In genomic region chr1:176833948-176834347, GRCm38 (mm10) we compare ENCODE assay signal across 17 mouse cellular contexts. TPM values are rescaled to one million over a fixed set of nuclear protein-coding genes. Genes with fewer than 3 reads are reported as not detected.
DNase-seq lines count a peak whose midpoint lies in the region; ATAC-seq and TF ChIP-seq lines count a peak whose summit lies in the region.
"Had no signal": no experiment of that assay in that cellular context is flagged by ENCODE, and none has a peak within 500 bp of the region (broad histone marks: within the 10 kb centered on the region; RNA-seq: fewer than 3 reads in every experiment).

No protein-coding gene starts in this region.

- no peak for TF ChIP-seq CTCF in C2C12 (IDR thresholded peaks at IDR 0.05; ENCODE audit: control insufficient read depth, insufficient read depth, insufficient read length)

- peaks cover 7% of the 10 kb centered on the region for H3K36me3 ChIP-seq in C2C12 (ENCODE audit: control insufficient read depth, insufficient read depth)
- H3K36me3 ChIP-seq in midbrain, embryonic 11.5 days (ENCODE audit: control insufficient read depth, insufficient read depth, low read length) = no peaks in the 10 kb centered on the region
- H3K36me3 ChIP-seq: embryonic facial prominence, embryonic 15.5 days; forebrain, embryonic 12.5 days had no signal

- peaks cover 59% of the 10 kb centered on the region for H3K79me2 ChIP-seq in C2C12 (ENCODE audit: control insufficient read depth, insufficient read depth)

- no peaks in the 10 kb centered on the region for H3K27me3 ChIP-seq in C2C12 (ENCODE audit: control insufficient read depth, insufficient read depth, insufficient read length)
- peaks cover 7% of the 10 kb centered on the region; the same call in 1 of the 2 replicates for H3K27me3 ChIP-seq in midbrain, embryonic 11.5 days (ENCODE audit: control insufficient read depth, insufficient read depth, low read length)
- H3K27me3 ChIP-seq: CH12.LX; lung, embryonic 15.5 days had no signal

- no peak overlapping the region for H3ac ChIP-seq in C2C12 (ENCODE audit: control insufficient read depth, insufficient read length, low read depth)

- peak; percentile 23; the same call in 1 of the 2 replicates for ATAC-seq in megakaryocyte, adult 5-6 weeks (ENCODE audit: poor library complexity, severe bottlenecking)
- ATAC-seq in midbrain, embryonic 11.5 days (ENCODE audit: low FRiP score) = no peak
- ATAC-seq: midbrain, embryonic 16.5 days had no signal

- no peaks in the 10 kb centered on the region for H3K9me3 ChIP-seq in midbrain, embryonic 11.5 days (ENCODE audit: control insufficient read depth, low read length)
- H3K9me3 ChIP-seq: embryonic facial prominence, embryonic 15.5 days; forebrain, embryonic 12.5 days; lung, embryonic 15.5 days had no signal

- DNase-seq in heart, adult 18-20 months = peak; percentile 64 to 73
- no peak for DNase-seq in heart, postnatal 25 days (ENCODE audit: low spot score)
- DNase-seq in midbrain, embryonic 11.5 days (ENCODE audit: low spot score, missing footprints) = no peak
- no peak for DNase-seq in adrenal gland, postnatal 4 days (ENCODE audit: low spot score in 2 of 2)
- DNase-seq: cerebellum, adult 18-20 months; kidney, adult 2 months; kidney, postnatal 25 days; layer of hippocampus, adult 9-11 months; right cerebral cortex, postnatal 4 days had no signal

- no peak overlapping the region for H3K9ac ChIP-seq in midbrain, embryonic 11.5 days (ENCODE audit: low read length)
- H3K9ac ChIP-seq: embryonic facial prominence, embryonic 15.5 days; forebrain, embryonic 12.5 days; lung, embryonic 15.5 days had no signal

- H3K79me3 ChIP-seq in C2C12 (ENCODE audit: low read depth) = peaks cover 29% of the 10 kb centered on the region

- H3K4me3 ChIP-seq in C2C12 (ENCODE audit: insufficient read depth, poor library complexity, severe bottlenecking) = peak overlapping the region; percentile 41
- H3K4me3 ChIP-seq in brown adipose tissue, adult 24 weeks (ENCODE audit: insufficient read depth, low read depth, low read length) = peak overlapping the region; percentile 14; the same call in 1 of the 2 replicates
- H3K4me3 ChIP-seq in midbrain, embryonic 11.5 days (ENCODE audit: low read depth, low read length) = no peak overlapping the region
- H3K4me3 ChIP-seq: embryonic facial prominence, embryonic 15.5 days; forebrain, embryonic 12.5 days; lung, embryonic 15.5 days had no signal

- peak overlapping the region; percentile 69; the same call in 1 of the 2 replicates for H3K27ac ChIP-seq in brown adipose tissue, adult 24 weeks (replicated peaks; ENCODE audit: low read depth, low read length)
- H3K27ac ChIP-seq in midbrain, embryonic 11.5 days (ENCODE audit: low read depth, low read length) = no peak overlapping the region
- H3K27ac ChIP-seq: embryonic facial prominence, embryonic 15.5 days; forebrain, embryonic 12.5 days; lung, embryonic 15.5 days had no signal

- H3K4me2 ChIP-seq in midbrain, embryonic 11.5 days = no peak overlapping the region
- H3K4me2 ChIP-seq: embryonic facial prominence, embryonic 15.5 days; forebrain, embryonic 12.5 days; lung, embryonic 15.5 days had no signal

- intact Hi-C loops in heart, postnatal 25 days (cut with DNase I) = no loop called here

- WGBS in midbrain, embryonic 11.5 days = 76% methylated on average over 3 of the region's 3 CpGs

- peaks cover 3% of the 10 kb centered on the region; the same call in 1 of the 2 replicates for H3K4me1 ChIP-seq in brown adipose tissue, adult 24 weeks (ENCODE audit: control insufficient read depth, insufficient read depth, insufficient read length, low read length)
- peaks cover 4% of the 10 kb centered on the region; the same call in 1 of the 2 replicates for H3K4me1 ChIP-seq in midbrain, embryonic 11.5 days (ENCODE audit: control insufficient read depth, insufficient read depth, low read length)

TF ChIP-seq in C2C12, 6 proteins besides CTCF, POLR2A, EP300 and RAD21:
- TF ChIP-seq CEBPB (IDR thresholded peaks at IDR 0.05; ENCODE audit: low read depth) = peak; percentile 77
- no peak for TF ChIP-seq MYOG (IDR thresholded peaks at IDR 0.05; ENCODE audit: control insufficient read depth, extremely low read depth, insufficient read length)

RNA-seq across cellular contexts. Expression of gene Sdccag8, which starts 19.5 kb away (rescaled TPM):
- total RNA-seq in heart, adult 18-20 months (2021) = 1 to 10 TPM; 3.0 to 4.3 TPM
- 1 to 10 TPM; 3.7 to 3.9 TPM for total RNA-seq in heart, postnatal 25 days (2021)
- polyA plus RNA-seq in C2C12 (2012; fragmentation: generic; extraction: Trizol) = 5.8 TPM
- 4.2 and 7.5 TPM in 2 replicates for polyA plus RNA-seq in brown adipose tissue, adult 24 weeks (2012; ENCODE audit: insufficient read depth, insufficient read length, missing spikeins)
- total RNA-seq in megakaryocyte, adult 5-6 weeks (2015) = 17.5 and 24.1 TPM in 2 replicates
- total RNA-seq in megakaryocyte, adult 5-6 weeks (2017) = 55.3 and 59.3 TPM in 2 replicates
- polyA plus RNA-seq in midbrain, embryonic 11.5 days (2014; fragmentation: Nextera tagmentation; extraction: Ambion mirVana) = 29.4 and 30.1 TPM in 2 replicates
- 10 to 100 TPM in 1 of 2 experiments, 1 to 10 TPM in 1; 8.9 to 12.9 TPM for total RNA-seq in adrenal gland, postnatal 4 days (2021)

RNA-seq across cellular contexts. Expression of gene Cep170, which starts 20.1 kb away (rescaled TPM):
- total RNA-seq in heart, adult 18-20 months (2021) = 10 to 100 TPM; 18.4 to 25.2 TPM
- 10 to 100 TPM; 19.1 to 28.7 TPM for total RNA-seq in heart, postnatal 25 days (2021)
- 15.1 TPM for polyA plus RNA-seq in C2C12 (2012; fragmentation: generic; extraction: Trizol)
- polyA plus RNA-seq in brown adipose tissue, adult 24 weeks (2012; ENCODE audit: insufficient read depth, insufficient read length, missing spikeins) = 13.2 and 15.1 TPM in 2 replicates
- total RNA-seq in megakaryocyte, adult 5-6 weeks (2015) = 68.3 and 74.4 TPM in 2 replicates
- 65.6 and 77.4 TPM in 2 replicates for total RNA-seq in megakaryocyte, adult 5-6 weeks (2017)
- polyA plus RNA-seq in midbrain, embryonic 11.5 days (2014; fragmentation: Nextera tagmentation; extraction: Ambion mirVana) = 69.2 and 80.3 TPM in 2 replicates
- 10 to 100 TPM; 42.7 to 43.6 TPM for total RNA-seq in adrenal gland, postnatal 4 days (2021)

Comparison
In these comparisons a context has a peak if more than half of its experiments do, and no peak if none do; other contexts are left out.
1. DNase-seq: peak in heart, adult 18-20 months (2 of 2); none in heart, postnatal 25 days (single experiment), midbrain, embryonic 11.5 days (single experiment) and adrenal gland, postnatal 4 days (0 of 2).